Mouse (Mus musculus) telencephalon, adult 2 months (tissue): ENCODE measurements around the gene Dlgap1.

Experiments used
- DNase-seq: peaks from one replicate; pipeline ENCODE4 v3.0.0-alpha.2; 2011; ENCODE audit warnings: low read depth, low spot score

Gene Dlgap1

GRCm38 (mm10) chr17:70622493-70622892, 653.6 kb downstream of the Dlgap1 start:
- DNase-seq, result peak; percentile 90

GRCm38 (mm10) chr17:70626396-70626795, 657.5 kb downstream of the Dlgap1 start:
- DNase-seq, result no peak

- DNase-seq, result no peak
Measured at GRCm38 (mm10) chr17:70626925-70627324, 658.1 kb downstream of the Dlgap1 start.

GRCm38 (mm10) chr17:70629653-70630378, 660.9 kb downstream of the Dlgap1 start:
- DNase-seq, result peak; percentile 96

- DNase-seq, result peak; percentile 81
Measured at GRCm38 (mm10) chr17:70633181-70633944, 664.5 kb downstream of the Dlgap1 start.

GRCm38 (mm10) chr17:70643211-70643610, 674.3 kb downstream of the Dlgap1 start:
- DNase-seq, result no peak

GRCm38 (mm10) chr17:70646641-70647040, 677.8 kb downstream of the Dlgap1 start:
- DNase-seq, result no peak

GRCm38 (mm10) chr17:70661382-70661781, 692.5 kb downstream of the Dlgap1 start:
- DNase-seq, result no peak

- DNase-seq, result no peak
Measured at GRCm38 (mm10) chr17:70663992-70664391, 695.1 kb downstream of the Dlgap1 start.

- no peak for DNase-seq
Measured at GRCm38 (mm10) chr17:70664484-70665040, 695.7 kb downstream of the Dlgap1 start.

- DNase-seq, result peak; percentile 81
Measured at GRCm38 (mm10) chr17:70673985-70674384, 705.1 kb downstream of the Dlgap1 start.

GRCm38 (mm10) chr17:70676522-70676921, 707.6 kb downstream of the Dlgap1 start:
- no peak for DNase-seq

GRCm38 (mm10) chr17:70683561-70684167, 714.8 kb downstream of the Dlgap1 start:
- DNase-seq, result peak; percentile 62

GRCm38 (mm10) chr17:70690174-70690573, 721.3 kb downstream of the Dlgap1 start:
- no peak for DNase-seq

GRCm38 (mm10) chr17:70690598-70690997, 721.7 kb downstream of the Dlgap1 start:
- no peak for DNase-seq

GRCm38 (mm10) chr17:70706976-70707818, 738.3 kb downstream of the Dlgap1 start:
- peak; percentile 42 for DNase-seq

- DNase-seq, result no peak
Measured at GRCm38 (mm10) chr17:70707819-70708140, 738.9 kb downstream of the Dlgap1 start.

- DNase-seq, result no peak
Measured at GRCm38 (mm10) chr17:70709545-70709944, 740.7 kb downstream of the Dlgap1 start.

GRCm38 (mm10) chr17:70713470-70713869, 744.6 kb downstream of the Dlgap1 start:
- DNase-seq, result no peak

- no peak for DNase-seq
Measured at GRCm38 (mm10) chr17:70719684-70720324, 750.9 kb downstream of the Dlgap1 start.

- no peak for DNase-seq
Measured at GRCm38 (mm10) chr17:70720766-70721165, 751.9 kb downstream of the Dlgap1 start.
